Mouse (Mus musculus) frontal cortex, adult 2 months (tissue): Measurements from ENCODE around the gene Cryzl2. TPM values are rescaled to one million over a fixed set of nuclear protein-coding genes. Genes with fewer than 3 reads are reported as not detected.

Source experiments
- DNase-seq, 2 experiments: peaks; one replicate each; pipeline ENCODE4 v3.0.0; 2022; ENCODE audit warnings: low spot score in 1 of 2; ENCODE audit errors: extremely low spot score in 1 of 2
- polyA plus RNA-seq: library from polyadenylated mRNA; depleted of rRNA; stranded (reverse); fragments of >200 nt; gene quantifications from 2 replicates; pipeline ENCODE4 v1.2.3, GENCODE M21; 2012

Gene Cryzl2
- polyA plus RNA-seq, 1 experiment, result 16.0 TPM

DNA sequence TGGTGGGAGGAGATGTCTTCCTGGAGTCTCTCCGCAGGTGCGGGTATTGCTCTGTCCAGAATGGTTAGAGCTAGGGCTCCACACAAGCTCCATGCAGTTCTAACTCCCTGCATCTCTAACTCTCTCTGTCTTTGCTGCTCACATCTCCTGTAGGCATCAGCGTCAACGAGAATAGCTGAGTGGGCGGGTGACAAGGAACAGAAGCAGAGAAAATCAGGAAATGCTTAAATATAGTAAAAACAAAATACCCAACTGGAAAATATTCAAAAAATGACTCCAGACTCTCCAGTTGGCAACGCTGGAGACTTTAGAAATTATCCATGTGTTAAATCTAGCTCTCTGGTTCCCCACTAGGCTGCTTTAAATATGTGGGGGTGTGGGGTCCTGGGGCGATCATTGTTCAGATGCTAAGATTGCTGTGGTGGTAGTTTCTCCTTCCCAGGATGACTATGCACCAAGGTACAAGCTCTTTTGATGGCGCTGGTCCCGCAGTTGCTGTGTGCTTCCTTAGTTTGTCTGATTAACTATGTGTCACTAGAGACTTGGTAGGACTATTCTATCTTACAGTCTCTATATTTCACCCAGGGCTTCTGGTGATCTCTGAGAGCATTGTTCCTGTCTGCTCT is 12.5 kb downstream of the Cryzl2 start:
- peak; percentile 86 for DNase-seq

GRCm38 (mm10) chr1:157472716-157473115 is 14.3 kb downstream of the Cryzl2 start:
- DNase-seq, result no peak

DNA sequence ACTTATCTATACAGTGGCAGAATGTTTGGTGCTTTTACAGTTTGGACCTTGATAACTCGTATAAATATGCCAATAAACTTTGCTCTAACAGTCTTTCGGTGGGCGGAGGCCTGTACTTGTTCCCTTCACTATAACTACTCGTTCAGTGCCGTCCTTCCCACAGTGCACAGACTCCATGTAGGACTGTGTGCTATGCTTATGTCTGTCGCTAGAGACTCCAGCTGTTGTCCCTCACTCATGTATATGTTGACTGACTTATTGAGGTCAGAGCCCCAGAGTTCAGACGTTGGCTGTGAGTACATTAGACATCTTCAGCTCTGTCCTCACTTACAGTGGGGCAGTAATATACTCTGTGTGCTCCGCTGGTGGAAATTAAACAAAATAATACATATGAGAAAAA is 16.5 kb downstream of the Cryzl2 start:
- DNase-seq, result no peak

GRCm38 (mm10) chr1:157476231-157476630 is 17.9 kb downstream of the Cryzl2 start:
- peak in 1 of 2 experiments; percentile 64 for DNase-seq

DNA sequence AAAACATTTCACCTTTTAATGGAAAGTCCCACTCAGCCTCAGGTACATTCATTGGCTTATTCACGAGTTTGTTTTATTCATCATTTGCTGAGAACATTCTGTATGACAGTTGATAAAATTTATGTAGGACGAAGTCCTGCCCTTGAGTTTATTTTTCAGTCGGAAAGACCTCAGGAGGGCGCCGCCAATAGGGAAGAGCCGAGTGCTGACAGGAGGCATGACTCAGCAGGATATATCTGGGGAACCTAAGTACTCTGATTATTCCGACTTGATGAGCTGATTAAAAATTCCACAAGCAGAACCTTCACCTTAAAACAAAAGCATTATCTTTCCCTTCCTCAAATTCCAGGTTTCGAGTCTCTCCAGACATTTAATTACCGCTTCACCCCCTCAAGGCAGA is 21.7 kb downstream of the Cryzl2 start:
- no peak for DNase-seq

- DNase-seq, result no peak
These were observed 22.5 kb downstream of the Cryzl2 start for GRCm38 (mm10) chr1:157480901-157481300.

DNA sequence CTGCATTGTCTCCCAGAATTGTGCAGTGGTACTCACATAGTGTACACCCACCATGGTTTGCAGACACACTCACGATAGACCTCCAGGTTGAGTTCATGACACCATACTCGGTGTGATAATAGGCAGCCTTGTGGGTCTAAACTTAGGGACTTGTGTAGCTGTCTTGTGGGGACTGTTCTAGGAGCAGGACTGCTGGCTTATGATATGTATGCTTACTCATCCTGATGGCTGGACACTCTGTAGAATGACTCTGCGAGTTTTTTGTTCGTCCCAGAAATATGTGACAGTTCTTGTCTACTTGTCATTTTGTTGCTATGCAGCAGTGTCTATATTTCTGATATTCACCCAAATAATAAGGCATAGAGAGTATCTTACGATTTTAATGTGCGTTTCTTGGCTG is 23.3 kb downstream of the Cryzl2 start:
- no peak for DNase-seq

DNA sequence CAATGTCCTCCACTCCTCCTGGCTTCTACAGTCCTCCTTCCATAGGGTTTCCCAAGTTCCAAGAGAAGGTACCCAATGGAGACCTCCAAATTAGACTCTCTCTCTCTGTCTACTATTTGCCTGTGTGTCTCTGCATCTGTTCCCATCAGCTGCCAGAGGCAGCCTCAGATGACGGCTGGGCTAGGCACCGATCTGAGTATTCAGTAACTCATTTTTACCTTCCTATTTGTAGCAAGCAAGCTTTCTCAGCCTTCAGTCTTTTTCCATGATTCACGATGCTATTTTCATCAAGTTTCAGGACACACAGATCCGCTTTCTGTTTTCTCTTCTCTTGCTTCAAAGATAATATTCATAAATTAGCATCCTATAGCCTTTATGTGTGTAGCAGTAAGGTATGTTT is 25.8 kb downstream of the Cryzl2 start:
- peak; percentile 54 to 61 for DNase-seq

- DNase-seq, result no peak
These were observed 42.3 kb downstream of the Cryzl2 start for GRCm38 (mm10) chr1:157500657-157501056.

DNA sequence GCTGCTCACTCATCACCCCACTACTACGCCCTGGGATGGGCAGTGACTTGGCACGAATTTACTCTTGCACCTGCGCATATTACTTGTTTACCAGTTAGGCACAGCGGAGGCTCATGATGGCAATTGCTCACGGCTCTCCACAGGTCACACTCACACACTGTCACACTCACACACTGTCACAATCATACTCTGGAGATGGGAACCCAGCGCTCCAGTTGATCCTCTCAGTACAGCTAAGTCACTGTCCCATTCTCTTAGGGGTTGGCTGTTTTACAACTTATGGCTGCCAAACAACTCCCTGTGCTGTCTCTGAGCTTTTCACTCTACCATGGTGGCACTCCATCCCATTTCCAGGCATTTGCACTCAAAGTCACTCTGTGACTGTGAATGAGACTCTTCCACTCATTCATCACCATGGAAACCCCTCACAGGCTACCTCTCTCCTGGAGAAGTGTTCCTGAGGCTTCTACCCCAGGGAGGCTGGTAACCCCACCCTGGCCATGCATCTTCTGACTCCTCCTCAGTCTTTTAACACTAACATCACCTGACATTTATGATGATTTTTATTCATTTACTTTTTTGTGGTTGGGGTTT is 43.1 kb downstream of the Cryzl2 start:
- DNase-seq, result no peak

DNA sequence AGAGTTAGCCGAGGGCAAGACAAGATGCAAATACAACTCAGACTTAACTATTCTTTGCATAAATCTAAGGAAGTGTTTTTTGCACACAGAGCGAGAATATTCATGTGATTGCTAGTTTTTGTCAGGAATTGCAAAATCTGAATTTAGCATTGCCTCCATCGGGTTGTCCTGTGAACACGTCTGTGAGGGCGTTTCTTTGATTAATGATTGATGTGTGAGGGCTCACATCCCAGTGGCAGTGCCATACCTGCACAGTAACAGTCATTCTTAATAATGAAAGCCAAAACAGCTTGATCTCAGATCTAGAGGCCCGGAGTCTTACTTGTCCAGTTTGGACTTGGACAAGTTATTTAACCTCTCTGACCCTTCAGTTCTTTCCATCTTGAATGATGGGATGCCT is 44.7 kb downstream of the Cryzl2 start:
- no peak for DNase-seq

DNA sequence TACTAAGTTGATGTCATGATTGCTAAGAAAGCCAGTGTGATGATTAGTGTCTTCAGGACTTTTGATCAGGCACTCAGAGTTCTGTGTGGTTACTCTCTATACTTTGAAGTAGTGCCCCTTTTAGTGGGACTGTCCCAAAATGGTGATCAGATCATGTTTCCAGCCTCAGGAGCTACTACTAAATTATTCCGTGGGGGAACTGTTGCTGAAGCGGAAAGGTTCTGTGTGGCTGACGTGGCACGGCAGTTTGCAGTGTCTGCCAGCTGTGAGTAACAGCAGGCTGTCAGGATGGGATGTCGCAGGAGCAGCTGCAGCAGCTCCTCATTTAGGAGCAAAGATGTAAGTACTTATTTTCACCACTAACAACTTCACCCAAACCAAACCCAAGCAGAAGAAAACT is 48.1 kb downstream of the Cryzl2 start, which contains the start of gene Sec16b:
TSS of gene Sec16b (plus strand) at position 207 of the 400 bp plus-strand sequence.
- DNase-seq, result no peak

GRCm38 (mm10) chr1:157506995-157507595 is 48.7 kb downstream of the Cryzl2 start:
- peak in 1 of 2 experiments; percentile 49 for DNase-seq

DNA sequence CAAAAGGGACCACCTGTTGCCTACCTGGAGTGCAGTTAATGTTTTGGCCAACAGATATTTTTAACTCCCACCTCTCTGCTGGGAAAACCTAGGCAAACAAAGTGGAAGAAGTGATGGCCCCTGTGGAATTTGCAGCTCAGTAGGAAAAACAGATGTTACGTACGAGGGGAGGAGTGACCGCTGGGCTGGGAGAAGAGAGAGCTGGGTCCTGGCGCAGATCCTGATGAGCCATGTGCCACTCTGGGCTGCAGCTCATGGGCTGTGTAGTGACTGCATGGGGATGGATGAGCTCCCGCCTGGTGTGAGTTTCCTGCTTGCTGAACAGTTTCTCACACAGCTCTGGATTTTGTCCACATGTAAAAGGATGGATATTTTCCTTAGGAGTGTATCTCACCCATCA is 49.4 kb downstream of the Cryzl2 start:
- DNase-seq, result no peak

- DNase-seq, result peak in 1 of 2 experiments; percentile 54
These were observed 54.5 kb downstream of the Cryzl2 start for GRCm38 (mm10) chr1:157512690-157513448.

- DNase-seq, result no peak
These were observed 55.2 kb downstream of the Cryzl2 start for GRCm38 (mm10) chr1:157513559-157513958.

DNA sequence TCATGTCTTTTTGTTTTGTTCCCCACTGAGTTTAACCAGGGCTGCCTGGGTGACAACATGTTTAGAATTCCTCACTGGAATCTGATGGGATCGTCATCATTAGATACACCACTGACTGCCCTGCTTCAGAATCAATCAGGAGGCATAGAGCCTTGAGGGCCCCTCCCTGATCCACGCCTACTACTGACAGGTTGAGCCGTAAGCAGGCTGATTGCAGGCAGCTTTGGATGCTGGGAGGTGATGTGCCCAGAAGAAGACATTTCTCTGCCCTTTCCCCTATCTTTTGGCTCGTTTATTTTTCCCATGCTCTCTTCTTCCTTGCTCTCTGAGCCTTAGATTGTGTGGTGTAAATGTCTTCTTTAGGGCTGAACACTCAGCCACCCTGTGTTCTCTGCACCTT is 55.9 kb downstream of the Cryzl2 start:
- DNase-seq, result no peak

DNA sequence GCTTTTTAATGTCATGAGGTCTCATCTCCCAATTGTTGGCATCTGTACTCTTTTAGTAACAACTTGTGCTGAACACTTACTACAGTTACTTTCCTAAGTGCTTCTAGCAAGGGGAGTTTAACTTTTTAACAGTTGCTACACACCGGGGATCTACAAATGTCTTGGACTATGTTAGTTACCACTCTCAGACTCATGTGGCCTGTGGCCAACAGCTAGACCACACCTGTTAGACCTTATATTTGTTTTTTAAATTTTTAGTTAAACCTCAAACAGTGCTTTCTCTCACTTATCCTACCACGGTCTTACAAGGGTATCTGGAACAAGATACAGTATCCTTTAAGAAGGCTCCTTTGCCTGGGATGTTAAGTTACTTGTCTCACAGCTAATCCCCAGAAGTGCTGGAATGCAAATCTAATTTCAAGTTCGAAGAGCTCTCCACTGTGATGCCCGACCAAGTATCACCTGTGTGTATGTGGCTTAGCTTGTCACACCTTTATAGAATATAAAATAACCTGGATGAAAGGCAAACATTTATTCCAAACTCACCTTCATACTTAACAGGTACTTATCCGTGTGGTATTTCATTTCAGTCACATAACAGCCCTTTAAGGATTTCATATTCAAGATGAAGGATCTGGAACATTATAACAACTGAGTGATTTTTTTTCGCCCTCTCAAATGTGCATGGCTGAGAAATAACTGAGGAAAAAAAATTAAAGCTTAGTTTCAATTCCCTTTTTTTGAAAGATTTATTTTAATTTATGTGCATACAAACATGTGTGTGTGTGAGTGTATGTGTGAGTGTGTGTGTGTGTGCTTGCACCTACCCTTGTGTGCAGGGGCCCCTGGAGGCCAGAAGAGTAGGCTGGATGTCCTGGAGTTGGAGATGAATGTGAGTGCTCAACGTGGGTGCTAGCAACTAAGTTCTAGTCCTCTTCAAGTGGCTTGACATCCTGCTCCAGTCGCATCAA is 58.7 kb downstream of the Cryzl2 start:
- no peak for DNase-seq

GRCm38 (mm10) chr1:157518111-157518523 is 59.7 kb downstream of the Cryzl2 start:
- peak; percentile 79 to 89 for DNase-seq

DNA sequence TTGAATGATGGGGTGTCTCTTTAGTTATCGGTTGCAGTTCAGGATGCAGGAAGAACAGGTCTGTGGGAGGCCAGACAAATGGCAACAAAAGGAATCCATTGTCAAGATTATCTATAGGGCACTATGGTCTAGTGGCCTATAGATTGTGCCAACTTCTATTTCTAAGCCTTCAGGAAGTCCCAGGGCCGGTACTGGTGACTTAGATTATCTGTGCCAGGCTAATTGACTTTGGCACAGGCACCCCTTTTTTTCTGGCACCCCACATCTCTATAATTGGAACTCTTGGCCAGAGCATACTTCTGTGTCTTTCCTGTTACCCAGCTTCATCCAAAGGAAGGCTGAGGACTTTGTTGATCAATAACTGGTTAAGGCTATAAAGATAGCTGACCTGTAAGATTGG is 61.0 kb downstream of the Cryzl2 start:
- no peak for DNase-seq
